Mouse (Mus musculus): ENCODE data around the gene Kiz. TPM values are rescaled to one million over a fixed set of nuclear protein-coding genes. Genes with fewer than 3 reads are reported as not detected.

Gene Kiz
- total and polyA plus RNA-seq, 3 experiments: 8.2 to 13.1 TPM; not detected in 1

GRCm38 (mm10) chr2:146855599-146856039 is at the start of gene Kiz (continued):
- TF ChIP-seq GATA1 (IDR thresholded peaks at IDR 0.05; ENCODE audit: low read depth, low read length) (no peak), CHD1 (IDR thresholded peaks at IDR 0.05; ENCODE audit: low read depth, low read length) (no peak)

- TF ChIP-seq ZC3H11A (IDR thresholded peaks at IDR 0.05; ENCODE audit: low read depth, low read length): no peak
- TF ChIP-seq RAD21 (IDR thresholded peaks at IDR 0.05; ENCODE audit: low read depth, low read length): no peak
- TF ChIP-seq TCF12 (IDR thresholded peaks at IDR 0.05; ENCODE audit: low read depth, low read length): no peak
- no peak for TF ChIP-seq ZKSCAN1 (IDR thresholded peaks at IDR 0.05; ENCODE audit: low read depth, low read length)
- TF ChIP-seq RCOR1 (IDR thresholded peaks at IDR 0.05; ENCODE audit: low read depth, low read length): no peak
- no peak for TF ChIP-seq NELFE (IDR thresholded peaks at IDR 0.05; ENCODE audit: low read depth, low read length)
- TF ChIP-seq SIN3A (IDR thresholded peaks at IDR 0.05; ENCODE audit: low read length): no peak
- no peak for TF ChIP-seq MYB (IDR thresholded peaks at IDR 0.05; ENCODE audit: low read depth, low read length)
- TF ChIP-seq NRF1 (IDR thresholded peaks at IDR 0.05; ENCODE audit: insufficient read depth, low read depth, low read length, poor library complexity, severe bottlenecking): no peak
- TF ChIP-seq MEF2A (IDR thresholded peaks at IDR 0.05; ENCODE audit: extremely low read depth, insufficient replicate concordance, low read depth, low read length, poor library complexity, severe bottlenecking): no peak
- TF ChIP-seq UBTF (IDR thresholded peaks at IDR 0.05; ENCODE audit: borderline replicate concordance, insufficient read depth, low read depth, low read length): no peak
- TF ChIP-seq MAX (IDR thresholded peaks at IDR 0.05; ENCODE audit: low read length): no peak
- no peak for TF ChIP-seq ZMIZ1 (IDR thresholded peaks at IDR 0.05; ENCODE audit: low read depth, low read length)
- TF ChIP-seq SMC3 (IDR thresholded peaks at IDR 0.05; ENCODE audit: low read depth, low read length): no peak
- TF ChIP-seq GABPA (IDR thresholded peaks at IDR 0.05; ENCODE audit: low read depth, low read length): no peak
- no peak for TF ChIP-seq BHLHE40 (IDR thresholded peaks at IDR 0.05; ENCODE audit: borderline replicate concordance, low read depth, low read length)
- no peaks in the 10 kb centered on the region for H3K9me3 ChIP-seq (replicated peaks; ENCODE audit: insufficient read depth, low read length)
- peaks cover 0 to 2% of the 10 kb centered on the region in 2 experiments; a peak in 1 of 4 replicates for H3K27me3 ChIP-seq (ENCODE audit: control insufficient read depth in 1 of 2, insufficient read depth in 2 of 2, low read length in 2 of 2)
- H3K4me3 ChIP-seq (ENCODE audit: control insufficient read depth in 1 of 2, insufficient read depth in 1 of 2, low read depth in 2 of 2, low read length in 2 of 2): no peak overlapping the region
- no peaks in the 10 kb centered on the region for H3K36me3 ChIP-seq (ENCODE audit: control insufficient read depth in 1 of 2, insufficient read depth in 2 of 2, low read length in 2 of 2)
- no peak for DNase-seq (ENCODE audit: low read depth, low spot score)
- H3K9ac ChIP-seq (ENCODE audit: control insufficient read depth, low read depth, low read length, poor library complexity, severe bottlenecking): no peak overlapping the region
- H3K79me2 ChIP-seq (ENCODE audit: control insufficient read depth, insufficient read depth, low read length, poor library complexity): no peaks in the 10 kb centered on the region
- 0 out of 4 replicates have a peak, but pooled peaks cover 0 to 3% of the 10 kb centered on the region in 2 experiments for H3K4me1 ChIP-seq (ENCODE audit: control insufficient read depth in 1 of 2, insufficient read depth in 2 of 2, low read length in 2 of 2)
- no peak overlapping the region for H3K27ac ChIP-seq (ENCODE audit: control insufficient read depth, low read depth, low read length)
Observed at GRCm38 (mm10) chr2:146809706-146810256, 45.9 kb upstream of the Kiz start.

Measured in MEL (cell line).